Mouse (Mus musculus) embryonic facial prominence, embryonic 11.5 days (tissue): ENCODE data around the gene Mettl7a2. TPM values are rescaled to one million over a fixed set of nuclear protein-coding genes. Genes with fewer than 3 reads are reported as not detected.
A peak's percentile ranks its signal among the peaks of the same experiment; 100 is the strongest.
"Not testable (repeated sequence)": the region's sequence is repeated elsewhere in the genome, so short reads cannot be mapped to it uniquely, and the experiment has no call there.

ENCODE experiments used
- ATAC-seq: fragments of 200-750 bp; cut with Nextera tagmentation; replicated peaks from 2 replicates; pipeline ENCODE4 v1.8.0; 2017; ENCODE audit warnings: low read depth; ENCODE audit not compliant: insufficient number of reproducible peaks, low FRiP score, low TSS enrichment
- DNase-seq: peaks from one replicate; pipeline ENCODE4 v3.0.0-alpha.2; 2015; ENCODE audit warnings: low spot score
- H3K27ac ChIP-seq: fragments of 300-500 bp; sonication (generic); replicated peaks from 2 replicates; pipeline ENCODE4 v1.5.1; 2014; ENCODE audit warnings: mild to moderate bottlenecking, low read depth, low read length, control low read depth
- H3K27me3 ChIP-seq: fragments of 300-500 bp; sonication (generic); 2 replicates; pipeline ENCODE4 v1.6.1; 2014; ENCODE audit warnings: mild to moderate bottlenecking, low read length, moderate library complexity, mixed read lengths; ENCODE audit not compliant: control insufficient read depth, insufficient read depth
- H3K36me3 ChIP-seq: fragments of 300-500 bp; sonication (generic); replicated peaks from 2 replicates; pipeline ENCODE4 v1.6.1; 2014; ENCODE audit warnings: low read depth, mild to moderate bottlenecking, low read length, moderate library complexity, mixed read lengths; ENCODE audit not compliant: control insufficient read depth, insufficient read depth
- H3K4me1 ChIP-seq: fragments of 300-500 bp; sonication (generic); 2 replicates; pipeline ENCODE4 v1.6.1; 2014; ENCODE audit warnings: low read length, mixed read lengths; ENCODE audit not compliant: control insufficient read depth, insufficient read depth
- H3K4me2 ChIP-seq: fragments of 300-500 bp; sonication (generic); 2 replicates; pipeline ENCODE4 v1.6.1; 2014; ENCODE audit warnings: low read depth, mild to moderate bottlenecking, control low read depth, low read length, moderate library complexity
- H3K4me3 ChIP-seq: fragments of 300-500 bp; sonication (generic); 2 replicates; pipeline ENCODE4 v1.5.1; 2014; ENCODE audit warnings: low read depth, low read length, control low read depth
- H3K9ac ChIP-seq: fragments of 300-500 bp; sonication (generic); replicated peaks from 2 replicates; pipeline ENCODE4 v1.6.1; 2014; ENCODE audit warnings: mild to moderate bottlenecking, control low read depth, low read length
- H3K9me3 ChIP-seq: fragments of 300-500 bp; sonication (generic); replicated peaks from 2 replicates; pipeline ENCODE4 v1.6.1; 2016; ENCODE audit warnings: mild to moderate bottlenecking, low read length, inconsistent platforms, mixed read lengths; ENCODE audit not compliant: control insufficient read depth
- WGBS: fragments of 180-500 bp; shearing (Covaris S2); extraction: QIAGEN DNeasy Blood & Tissue Kit; methylation state at CpG from one replicate; pipeline ENCODE4 v1.1.7; 2014; 5-methylcytosine and 5-hydroxymethylcytosine counted together
- polyA plus RNA-seq: library from polyadenylated mRNA; unstranded; fragments of >200 nt; fragmentation: Nextera tagmentation; extraction: Ambion mirVana; gene quantifications from 2 replicates; pipeline ENCODE4 v1.2.1, GENCODE M21; 2014

The Mettl7a2 gene
- polyA plus RNA-seq, 1 experiment from 2014 or later: not detected

DNA sequence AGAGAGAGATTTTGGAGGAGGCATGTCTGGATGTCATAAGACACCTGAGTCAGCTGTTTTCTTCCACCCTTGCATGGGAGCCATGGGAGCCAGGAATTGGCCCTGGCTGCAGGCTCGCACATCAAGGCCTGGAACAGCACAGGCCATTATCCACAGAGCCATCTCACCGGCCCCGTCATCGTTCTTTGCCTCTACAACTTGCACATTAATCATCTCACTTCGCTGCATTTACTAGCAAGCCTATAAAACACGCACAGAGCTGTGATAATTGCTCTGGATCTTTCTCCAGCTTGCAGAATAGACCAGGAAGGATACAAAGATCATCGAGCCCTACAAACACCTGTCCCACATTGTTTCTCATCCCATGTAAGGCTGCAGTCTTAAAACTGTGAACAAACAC, 22.3 kb upstream of the Mettl7a2 start:
- DNase-seq: no peak
- 89% methylated on average over 7 of the region's 7 CpGs for WGBS
- no peak overlapping the region for H3K27ac ChIP-seq

DNA sequence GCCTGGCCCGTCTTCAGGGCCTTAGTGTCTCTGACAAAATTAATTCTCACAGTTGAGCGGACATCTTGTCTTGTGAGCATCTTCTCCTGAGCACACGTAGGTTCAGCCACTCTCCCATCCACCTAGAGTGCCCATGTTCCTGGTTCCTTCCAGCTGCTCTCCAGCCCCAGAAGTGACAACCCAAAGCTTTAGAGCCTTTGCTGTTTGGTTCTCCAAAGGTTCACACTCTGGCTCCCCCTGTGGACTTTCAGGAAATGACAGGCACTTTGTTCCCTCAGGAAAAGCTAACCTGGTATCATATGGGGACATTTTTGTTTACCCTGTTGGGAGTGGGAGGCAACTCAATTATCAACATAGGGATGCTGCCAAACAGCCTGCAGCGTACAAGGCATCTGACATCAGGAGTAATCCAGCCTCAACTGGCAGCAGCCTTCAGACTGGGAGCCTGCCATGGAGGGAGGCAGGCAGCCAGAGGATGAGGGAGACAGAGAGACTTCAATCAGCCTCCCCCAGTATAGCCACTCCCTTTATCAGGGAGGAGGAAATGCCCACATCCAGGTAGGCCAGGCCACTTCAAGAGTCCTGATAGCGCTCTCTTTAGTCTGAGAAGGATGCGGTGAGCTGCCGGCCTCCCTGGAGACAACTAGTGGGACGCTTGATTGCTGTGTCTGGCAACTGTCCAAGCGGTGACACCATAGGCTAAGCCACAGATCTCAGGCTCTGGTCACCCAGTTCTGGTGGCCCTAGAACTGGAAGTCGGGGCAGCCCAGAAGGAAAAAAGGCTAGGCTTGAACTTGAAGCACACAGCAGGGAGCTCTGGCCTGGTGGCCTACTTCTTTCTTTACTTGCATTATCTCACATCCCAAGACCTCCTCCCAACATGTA, 20.7 kb upstream of the Mettl7a2 start:
- not testable (repeated sequence) for H3K27ac ChIP-seq, H3K4me1 ChIP-seq, H3K4me2 ChIP-seq, H3K9me3 ChIP-seq, H3K9ac ChIP-seq, H3K27me3 ChIP-seq, H3K36me3 ChIP-seq, ATAC-seq, H3K4me3 ChIP-seq, DNase-seq
- WGBS: 50% methylated on average over 2 of the region's 10 CpGs

More for the DNA sequence above, 22.3 kb upstream of the Mettl7a2 start:
- Histone ChIP-seq H3K9ac (no peak overlapping the region), H3K36me3 (no peaks in the 10 kb centered on the region), H3K4me3 (no peak overlapping the region), H3K4me1 (no peaks in the 10 kb centered on the region), H3K9me3 (no peaks in the 10 kb centered on the region), H3K27me3 (no peaks in the 10 kb centered on the region), H3K4me2 (no peak overlapping the region)
- ATAC-seq: no peak

DNA sequence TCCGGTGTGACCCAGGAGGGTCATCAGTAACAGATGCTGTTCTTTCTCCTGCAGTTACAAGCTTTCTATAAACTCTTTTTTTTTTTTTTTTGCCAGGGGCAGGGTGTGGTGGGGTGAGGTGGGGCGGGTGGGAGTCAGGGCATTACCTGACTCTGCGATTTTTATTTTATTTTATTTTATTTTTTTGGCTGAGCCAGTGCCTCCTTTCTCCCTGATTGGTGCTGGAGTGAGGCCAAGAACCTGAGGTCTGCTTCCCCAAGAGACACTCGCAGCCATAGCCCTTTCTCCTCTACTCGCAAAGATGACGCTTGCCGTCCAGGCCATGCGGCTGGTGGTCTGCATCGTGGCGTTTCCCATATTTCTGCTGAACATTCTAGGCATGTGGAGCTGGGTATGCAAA, 18.4 kb upstream of the Mettl7a2 start, which contains the start of gene Mettl7a3:
Mettl7a3 (plus strand) TSS at position 301 of the 400 bp plus-strand sequence.
- Histone ChIP-seq H3K9me3 (no peaks in the 10 kb centered on the region), H3K27ac (no peak within 1 kb of the TSS), H3K27me3 (no peaks in the 10 kb centered on the region), H3K36me3 (no peaks in the 10 kb centered on the region), H3K4me1 (no peaks in the 10 kb centered on the region), H3K4me3 (no peak within 1 kb of the TSS), H3K9ac (no peak within 1 kb of the TSS), H3K4me2 (no peak within 1 kb of the TSS)
- ATAC-seq: no peak
- 75% methylated on average over 10 of the region's 10 CpGs for WGBS
- no peak for DNase-seq

DNA sequence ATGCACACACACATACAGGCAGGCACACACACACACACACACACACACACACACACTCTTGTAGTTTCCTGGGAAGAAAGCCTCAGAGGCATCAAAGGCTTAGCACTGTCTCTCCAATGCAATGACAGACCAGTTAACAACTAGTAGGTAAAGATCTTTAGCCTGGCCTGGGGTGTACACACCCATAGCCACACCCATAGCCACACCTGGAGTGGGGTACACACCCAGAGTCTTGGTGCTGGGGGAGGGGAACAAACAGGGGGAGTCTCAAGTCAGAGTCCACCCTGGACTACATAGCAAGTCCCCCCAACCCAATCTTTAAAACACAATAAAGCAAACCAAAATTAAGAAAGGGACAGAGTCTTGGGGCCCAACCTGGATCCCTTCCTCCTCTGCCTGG, 15.7 kb upstream of the Mettl7a2 start:
- not testable (repeated sequence) for H3K4me2 ChIP-seq, H3K27ac ChIP-seq, DNase-seq, H3K36me3 ChIP-seq, H3K9ac ChIP-seq, ATAC-seq, H3K9me3 ChIP-seq, H3K27me3 ChIP-seq, H3K4me3 ChIP-seq, H3K4me1 ChIP-seq

DNA sequence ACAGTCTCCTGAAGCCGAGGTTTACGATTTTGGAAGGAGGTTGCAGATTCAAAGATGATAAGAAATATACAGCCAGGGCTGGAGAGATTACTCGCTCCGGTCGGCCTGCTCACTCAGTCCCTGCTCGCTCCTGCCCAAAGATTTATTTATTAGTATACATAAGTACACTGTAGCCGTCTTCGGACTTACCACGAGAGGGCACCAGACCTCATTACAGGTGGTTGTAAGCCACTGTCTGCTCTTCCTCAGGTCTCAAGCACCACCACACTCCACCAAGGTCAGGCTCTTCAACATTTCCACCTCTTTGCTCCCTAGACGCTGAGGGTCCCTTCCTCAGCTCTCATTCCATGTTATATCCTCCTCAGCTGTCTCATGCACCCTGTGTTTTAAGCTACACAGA, 15.2 kb upstream of the Mettl7a2 start:
- H3K4me2 ChIP-seq, H3K4me1 ChIP-seq, H3K9me3 ChIP-seq, H3K27ac ChIP-seq, H3K36me3 ChIP-seq, H3K9ac ChIP-seq, H3K27me3 ChIP-seq, H3K4me3 ChIP-seq: not testable (repeated sequence)
- ATAC-seq: 0 out of 2 replicates have a peak, but pooled peaks have one; percentile 27
- peak; percentile 62 for DNase-seq
- WGBS: 30% methylated on average over 7 of the region's 10 CpGs

DNA sequence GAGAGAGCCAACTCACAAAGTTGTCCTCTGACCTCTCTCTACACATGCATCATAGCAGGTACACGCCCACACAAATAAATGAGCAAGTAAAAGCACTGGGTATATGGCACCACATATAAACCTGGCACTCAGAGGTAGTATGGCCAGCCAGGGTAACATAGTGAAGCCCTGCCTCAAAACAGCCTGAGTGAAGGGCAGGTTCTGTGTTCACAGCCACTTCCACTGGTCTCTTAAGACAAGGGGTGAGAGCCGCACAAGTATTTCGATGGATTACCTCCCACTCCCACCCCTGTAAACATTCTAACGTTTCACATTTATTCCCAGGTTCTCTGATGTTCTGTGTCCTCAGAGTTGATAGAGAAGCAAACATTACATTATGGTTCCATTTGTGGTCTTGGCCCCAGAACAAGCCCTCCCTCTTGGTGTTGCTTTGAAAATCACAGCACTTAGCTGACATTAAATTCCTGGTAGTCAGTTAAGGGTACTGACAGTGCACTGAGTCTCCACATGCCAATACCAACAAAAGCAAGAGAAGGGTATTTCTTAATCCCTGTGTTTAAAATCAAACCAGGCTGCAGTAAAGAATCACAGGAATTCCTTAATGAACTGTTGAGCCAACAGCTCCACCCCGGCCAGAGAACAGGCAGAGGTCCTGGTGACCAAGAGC, 11.6 kb upstream of the Mettl7a2 start:
- H3K4me1 ChIP-seq, ATAC-seq, H3K4me3 ChIP-seq, H3K27me3 ChIP-seq, H3K9ac ChIP-seq, DNase-seq, H3K27ac ChIP-seq, H3K36me3 ChIP-seq, H3K4me2 ChIP-seq, H3K9me3 ChIP-seq: not testable (repeated sequence)
- WGBS: 77% methylated on average over 4 of the region's 5 CpGs

DNA sequence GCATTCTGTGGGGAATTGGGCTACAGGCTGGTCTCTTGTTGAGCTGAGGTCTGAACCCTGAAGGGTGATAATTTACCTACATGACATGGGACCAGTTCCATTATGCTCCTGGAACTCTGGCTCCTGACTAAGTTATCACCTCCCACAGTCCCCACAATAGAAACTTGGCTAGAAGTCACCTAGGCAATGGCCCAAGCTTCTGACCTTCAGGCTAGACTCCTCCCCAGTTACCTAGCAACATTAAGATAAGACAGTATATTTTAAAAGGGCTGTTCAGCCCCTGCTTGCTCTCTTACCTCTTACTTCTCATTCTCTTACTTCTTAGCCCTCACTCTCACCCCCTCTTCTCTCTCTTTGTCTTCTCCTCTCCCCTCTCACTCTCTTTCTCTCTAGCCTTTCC, 7.5 kb upstream of the Mettl7a2 start:
- H3K4me3 ChIP-seq: no peak overlapping the region
- H3K27ac ChIP-seq: no peak overlapping the region
- H3K9me3 ChIP-seq: no peaks in the 10 kb centered on the region
- no peaks in the 10 kb centered on the region for H3K4me1 ChIP-seq
- no peak overlapping the region for H3K9ac ChIP-seq
- no peak for ATAC-seq
- DNase-seq: no peak
- H3K36me3 ChIP-seq: no peaks in the 10 kb centered on the region
- no peaks in the 10 kb centered on the region for H3K27me3 ChIP-seq
- H3K4me2 ChIP-seq: no peak overlapping the region

DNA sequence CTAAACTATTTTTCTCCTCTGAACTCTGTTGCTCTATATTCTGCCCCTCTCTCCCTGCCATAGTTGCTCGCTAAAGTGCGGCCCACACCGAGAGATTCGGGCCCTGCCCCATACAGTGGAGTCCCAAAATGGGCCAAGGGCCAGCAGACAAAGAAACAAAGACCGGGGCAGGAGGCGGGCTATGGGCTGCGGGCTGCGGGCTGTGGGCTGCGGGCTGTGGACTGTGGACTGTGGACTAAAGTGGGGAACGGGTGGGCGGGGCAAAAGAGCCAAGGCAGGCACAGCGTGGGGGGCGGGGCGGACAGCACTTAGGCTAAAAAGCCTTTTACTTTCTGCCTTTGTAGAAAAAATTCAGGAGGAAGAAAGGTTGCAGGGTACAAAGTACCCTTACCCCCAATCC, 6.2 kb upstream of the Mettl7a2 start:
- H3K27me3 ChIP-seq: no peaks in the 10 kb centered on the region
- 68% methylated on average over 12 of the region's 14 CpGs for WGBS
- H3K9me3 ChIP-seq: no peaks in the 10 kb centered on the region
- ATAC-seq (peak; percentile 29; the same call in 1 of the 2 replicates), DNase-seq (no peak)
- no peak overlapping the region for H3K9ac ChIP-seq
- H3K4me2 ChIP-seq: no peak overlapping the region
- peak overlapping the region; percentile 13; the same call in 1 of the 2 replicates for H3K27ac ChIP-seq
- H3K4me3 ChIP-seq: no peak overlapping the region
- no peaks in the 10 kb centered on the region for H3K36me3 ChIP-seq
- no peaks in the 10 kb centered on the region for H3K4me1 ChIP-seq
